Mouse (Mus musculus) heart, adult 18-20 months (tissue): ENCODE data around the gene Zswim8. TPM values are rescaled to one million over a fixed set of nuclear protein-coding genes. Genes with fewer than 3 reads are reported as not detected.

Experiments used
- DNase-seq, 2 experiments: peaks; one replicate each; pipeline ENCODE4 v3.0.0; 2021 to 2022; ENCODE audit warnings: mixed read lengths in 1 of 2
- microRNA-seq, 2 experiments: library from miRNA; unstranded; fragments of <30 nt; microRNA quantifications; one replicate each; pipeline ENCODE4 v1.2.0; 2022
- total RNA-seq, 2 experiments: library from RNA; stranded (reverse); gene quantifications; 2 replicates each; pipeline ENCODE4 v1.2.3; 2021

Zswim8 gene
- total RNA-seq, 2 experiments from 2014 or later, result 28.5 to 36.0 TPM

DNA sequence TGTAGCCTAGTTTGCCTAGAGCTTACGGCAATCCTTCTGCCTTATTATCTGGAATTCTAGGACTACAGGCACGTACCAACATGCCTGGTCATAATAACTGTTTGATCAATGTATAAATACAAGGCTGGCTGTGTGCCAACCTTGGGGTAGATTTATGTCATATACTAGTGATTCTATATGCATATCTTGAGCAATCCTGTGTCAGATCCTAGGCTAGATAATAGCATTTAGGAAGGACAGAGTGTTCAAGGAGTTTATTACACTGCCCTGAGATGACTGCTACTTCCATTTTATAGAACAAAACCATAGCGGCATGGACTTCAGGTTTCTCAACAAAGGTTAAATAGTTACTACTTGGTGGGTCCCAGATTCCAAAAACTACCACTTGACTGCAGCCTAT, 64.6 kb downstream of the Zswim8 start:
- no peak for DNase-seq

DNA sequence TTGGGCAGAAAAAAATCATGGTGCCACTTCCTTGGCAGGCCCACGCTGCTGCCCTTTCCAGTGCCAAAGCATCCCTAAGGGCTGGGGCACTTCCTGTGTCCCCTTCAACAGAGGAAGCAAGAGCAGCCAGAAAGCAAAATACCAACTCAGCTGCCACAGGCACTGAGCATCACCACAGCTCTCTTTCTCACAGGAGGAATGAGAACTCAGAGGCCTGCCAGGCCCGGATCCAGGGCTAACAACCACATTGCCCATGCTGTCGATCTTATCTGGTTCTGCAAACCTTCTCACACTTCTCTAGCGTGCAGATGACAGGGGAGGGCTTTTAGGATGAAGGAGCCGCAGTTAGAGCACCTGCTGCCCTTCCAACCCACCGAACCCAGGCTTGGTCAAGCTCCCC, 65.5 kb downstream of the Zswim8 start:
- DNase-seq, result no peak

Small RNA genes within 50 kb of the gene (microRNA-seq; reads per million reads assigned to microRNA genes)
- gene Mir6946, result 0.54 to 0.76 reads per million in 2 experiments

Other genes with a start within 250 kb of the Zswim8 start
- 10 to 100 TPM; 51.3 to 54.3 TPM for gene Anxa7, start 227.4 kb upstream of the Zswim8 start, total RNA-seq
- gene Mss51, start 210.7 kb upstream of the Zswim8 start, total RNA-seq, result under 1 TPM; 0.36 to 0.42 TPM
- 10 to 100 TPM; 66.3 to 67.5 TPM for gene Ppp3cb, start 161.0 kb upstream of the Zswim8 start, total RNA-seq
- gene Usp54, start 66.5 kb upstream of the Zswim8 start, total RNA-seq, result 10 to 100 TPM; 12.0 to 14.4 TPM
- gene Myoz1, start 51.0 kb upstream of the Zswim8 start, total RNA-seq, result under 1 TPM; 0.35 to 0.54 TPM
- 10 to 100 TPM; 87.3 to 87.9 TPM for gene Synpo2l, start 39.2 kb upstream of the Zswim8 start, total RNA-seq
- gene Sec24c, start 33.2 kb upstream of the Zswim8 start, total RNA-seq, result 10 to 100 TPM; 95.8 to 97.9 TPM
- 1 to 10 TPM; 4.6 to 6.1 TPM for gene Fut11, start 12.6 kb upstream of the Zswim8 start, total RNA-seq
- gene Chchd1, start 4.5 kb upstream of the Zswim8 start, total RNA-seq, result 100 to 1,000 TPM; 108 to 122 TPM
- 1 to 10 TPM; 6.4 to 8.3 TPM for gene Ndst2, start 27.0 kb downstream of the Zswim8 start, total RNA-seq
- gene Camk2g, start 86.5 kb downstream of the Zswim8 start, total RNA-seq, result 10 to 100 TPM; 43.8 to 47.7 TPM
- 1 to 10 TPM; 3.8 to 4.0 TPM for gene Plau, start 129.1 kb downstream of the Zswim8 start, total RNA-seq
- 100 to 1,000 TPM; 105 to 116 TPM for gene Vcl, start 221.8 kb downstream of the Zswim8 start, total RNA-seq